Comparison of ENCODE assay signal across 8 mouse cellular contexts in genomic region chrX:11807883-11808262, GRCm38 (mm10).
DNase-seq lines count a peak whose midpoint lies in the region; ATAC-seq lines count a peak whose summit lies in the region.

No protein-coding gene starts in this region.

- peak overlapping the region; percentile 63 for H3K9ac ChIP-seq in kidney, embryonic 16.5 days (replicated peaks; ENCODE audit: low read length)
- peak overlapping the region; percentile 68 for H3K9ac ChIP-seq in hindbrain, embryonic 13.5 days
- H3K9ac ChIP-seq in midbrain, embryonic 14.5 days (replicated peaks; ENCODE audit: low read length): peak overlapping the region; percentile 54; the same call in 1 of the 2 replicates

- peak overlapping the region; percentile 74 for H3K4me2 ChIP-seq in kidney, embryonic 16.5 days (replicated peaks; ENCODE audit: low read depth, low read length)
- peak overlapping the region; percentile 58 for H3K4me2 ChIP-seq in hindbrain, embryonic 13.5 days
- peak overlapping the region; percentile 58 for H3K4me2 ChIP-seq in midbrain, embryonic 14.5 days (ENCODE audit: low read length)

- H3K4me3 ChIP-seq in kidney, embryonic 16.5 days (ENCODE audit: low read length): peak overlapping the region; percentile 50
- peak overlapping the region; percentile 59 for H3K4me3 ChIP-seq in embryonic facial prominence, embryonic 10.5 days
- peak overlapping the region; percentile 38 for H3K4me3 ChIP-seq in hindbrain, embryonic 13.5 days
- peak overlapping the region; percentile 32 for H3K4me3 ChIP-seq in midbrain, embryonic 14.5 days (replicated peaks; ENCODE audit: low read depth, low read length)

- H3K36me3 ChIP-seq in kidney, embryonic 16.5 days (ENCODE audit: insufficient read depth, low read length): no peaks in the 10 kb centered on the region
- no peaks in the 10 kb centered on the region for H3K36me3 ChIP-seq in embryonic facial prominence, embryonic 10.5 days (replicated peaks)
- no peaks in the 10 kb centered on the region for H3K36me3 ChIP-seq in hindbrain, embryonic 13.5 days
- no peaks in the 10 kb centered on the region for H3K36me3 ChIP-seq in midbrain, embryonic 14.5 days (ENCODE audit: control insufficient read depth, insufficient read depth, low read length)

- no peak; the same call in 1 of the 2 replicates for ATAC-seq in kidney, embryonic 16.5 days (ENCODE audit: low FRiP score, low TSS enrichment)
- peak; percentile 21; the same call in 1 of the 2 replicates for ATAC-seq in hindbrain, embryonic 13.5 days (ENCODE audit: low FRiP score)
- 0 out of 2 replicates have a peak, but pooled peaks have one; percentile 18 for ATAC-seq in midbrain, embryonic 14.5 days (ENCODE audit: low FRiP score, low TSS enrichment)
- no peak for ATAC-seq in granulocyte monocyte progenitor cell, adult 5-6 weeks (replicated peaks; ENCODE audit: poor library complexity, severe bottlenecking)

- 13% methylated on average over 5 of the region's 9 CpGs for WGBS in kidney, embryonic 16.5 days
- 9% methylated on average over 9 of the region's 9 CpGs for WGBS in embryonic facial prominence, embryonic 10.5 days
- 3% methylated on average over 9 of the region's 9 CpGs for WGBS in hindbrain, embryonic 13.5 days
- WGBS in midbrain, embryonic 14.5 days: 11% methylated on average over 9 of the region's 9 CpGs

- H3K9me3 ChIP-seq in kidney, embryonic 16.5 days (ENCODE audit: low read length): no peaks in the 10 kb centered on the region
- no peaks in the 10 kb centered on the region for H3K9me3 ChIP-seq in embryonic facial prominence, embryonic 10.5 days
- H3K9me3 ChIP-seq in hindbrain, embryonic 13.5 days: no peaks in the 10 kb centered on the region
- no peaks in the 10 kb centered on the region for H3K9me3 ChIP-seq in midbrain, embryonic 14.5 days (ENCODE audit: control insufficient read depth, low read length)

- peak overlapping the region; percentile 34; the same call in 1 of the 2 replicates for H3K27ac ChIP-seq in kidney, embryonic 16.5 days (ENCODE audit: low read length)
- H3K27ac ChIP-seq in embryonic facial prominence, embryonic 10.5 days (replicated peaks): peak overlapping the region; percentile 88
- H3K27ac ChIP-seq in hindbrain, embryonic 13.5 days: peak overlapping the region; percentile 92
- peak overlapping the region; percentile 86 for H3K27ac ChIP-seq in midbrain, embryonic 14.5 days (replicated peaks; ENCODE audit: low read depth, low read length)

- no peak for DNase-seq in kidney, adult 11 months
- no peak for DNase-seq in embryonic facial prominence, embryonic 10.5 days (ENCODE audit: low spot score)
- DNase-seq in midbrain, embryonic 14.5 days: no peak
- no peak for DNase-seq in gastrocnemius, adult 18-20 months (ENCODE audit: low spot score)
- DNase-seq in frontal cortex, postnatal 14 days (ENCODE audit: low spot score in 2 of 2): no peak

- peaks cover 16% of the 10 kb centered on the region; the same call in 1 of the 2 replicates for H3K4me1 ChIP-seq in kidney, embryonic 16.5 days (ENCODE audit: insufficient read depth, low read length)
- H3K4me1 ChIP-seq in embryonic facial prominence, embryonic 10.5 days: peaks cover 28% of the 10 kb centered on the region
- peaks cover 22% of the 10 kb centered on the region for H3K4me1 ChIP-seq in hindbrain, embryonic 13.5 days (replicated peaks)
- H3K4me1 ChIP-seq in midbrain, embryonic 14.5 days (ENCODE audit: control insufficient read depth, insufficient read depth, low read length): peaks cover 7% of the 10 kb centered on the region; the same call in 1 of the 2 replicates

- peaks cover 55% of the 10 kb centered on the region for H3K27me3 ChIP-seq in kidney, embryonic 16.5 days (ENCODE audit: insufficient read depth, low read length)
- peaks cover 100% of the 10 kb centered on the region for H3K27me3 ChIP-seq in embryonic facial prominence, embryonic 10.5 days (replicated peaks; ENCODE audit: low read depth, poor library complexity, severe bottlenecking)
- peaks cover 78% of the 10 kb centered on the region for H3K27me3 ChIP-seq in hindbrain, embryonic 13.5 days
- H3K27me3 ChIP-seq in midbrain, embryonic 14.5 days (ENCODE audit: control insufficient read depth, insufficient read depth, low read length): no peaks in the 10 kb centered on the region

Comparison
In these comparisons a context has a peak if more than half of its experiments do, and no peak if none do; other contexts are left out.
1. ATAC-seq: peak in hindbrain, embryonic 13.5 days (single experiment) and midbrain, embryonic 14.5 days (single experiment); none in kidney, embryonic 16.5 days (single experiment) and granulocyte monocyte progenitor cell, adult 5-6 weeks (single experiment).
2. H3K27ac ChIP-seq: peak in every context shown above with its lines; median percentile 92 in hindbrain, embryonic 13.5 days; 88 in embryonic facial prominence, embryonic 10.5 days; 86 in midbrain, embryonic 14.5 days; 34 in kidney, embryonic 16.5 days.
3. Peak in every context shown above with its lines, with median percentiles within 50 percentile points of each other: H3K4me2 ChIP-seq, H3K4me3 ChIP-seq and H3K9ac ChIP-seq.